Mouse (Mus musculus) ES-E14 (cell line): Measurements from ENCODE around the gene Asah2. TPM values are rescaled to one million over a fixed set of nuclear protein-coding genes. Genes with fewer than 3 reads are reported as not detected.

Experiments
- DNase-seq: peaks from one replicate; pipeline ENCODE4 v3.0.0-alpha.2; 2013; ENCODE audit warnings: low read depth, low spot score
- H3K27ac ChIP-seq: 2 replicates; pipeline ENCODE4 v1.5.1; 2012; ENCODE audit warnings: low read depth, mild to moderate bottlenecking, low read length, moderate library complexity, mixed read lengths; ENCODE audit not compliant: poor library complexity, insufficient read depth, severe bottlenecking
- H3K36me3 ChIP-seq: 2 replicates; pipeline ENCODE4 v1.6.1; 2012; ENCODE audit warnings: mild to moderate bottlenecking, low read length, moderate library complexity, mixed read lengths; ENCODE audit not compliant: control insufficient read depth, poor library complexity, insufficient read depth, severe bottlenecking
- H3K4me1 ChIP-seq, 2 experiments: fragments of 150-350 bp in 1 of 2; sonication (generic) in 1 of 2; 2 replicates each; pipeline ENCODE4 v1.6.1; 2012; ENCODE audit warnings: low read length in 2 of 2, mild to moderate bottlenecking in 1 of 2, mixed read lengths in 1 of 2; ENCODE audit not compliant: control insufficient read depth in 2 of 2, insufficient read depth in 2 of 2, poor library complexity in 1 of 2
- H3K4me3 ChIP-seq, 2 experiments: fragments of 150-350 bp in 1 of 2; sonication (generic) in 1 of 2; 2 replicates each; pipeline ENCODE4 v1.5.1; 2012; ENCODE audit warnings: low read length in 2 of 2, low read depth in 1 of 2, mild to moderate bottlenecking in 1 of 2, mixed read lengths in 1 of 2; ENCODE audit not compliant: insufficient read depth in 1 of 2, poor library complexity in 1 of 2, severe bottlenecking in 1 of 2
- H3K9ac ChIP-seq: 2 replicates; pipeline ENCODE4 v1.6.1; 2012; ENCODE audit warnings: low read depth, mild to moderate bottlenecking, low read length, mixed read lengths; ENCODE audit not compliant: poor library complexity, insufficient read depth, severe bottlenecking
- H3K9me3 ChIP-seq: fragments of 150-350 bp; sonication (generic); 2 replicates; pipeline ENCODE4 v1.6.1; 2012; ENCODE audit warnings: low read depth, mild to moderate bottlenecking, low read length; ENCODE audit not compliant: control insufficient read depth, insufficient read depth
- CHD2 ChIP-seq: IDR thresholded peaks from 2 replicates; pipeline ENCODE4 v1.6.1; 2014; ENCODE audit warnings: mild to moderate bottlenecking, low read depth, low read length, inconsistent platforms
- HCFC1 ChIP-seq: IDR thresholded peaks from 2 replicates; pipeline ENCODE4 v1.6.1; 2012; ENCODE audit warnings: low read length, inconsistent platforms, borderline replicate concordance; ENCODE audit not compliant: insufficient read depth
- MAFK ChIP-seq: IDR thresholded peaks from 2 replicates; pipeline ENCODE4 v1.6.1; 2014; ENCODE audit warnings: mild to moderate bottlenecking, low read depth, low read length, inconsistent platforms; ENCODE audit not compliant: insufficient read depth
- ZC3H11A ChIP-seq: IDR thresholded peaks from 2 replicates; pipeline ENCODE4 v1.6.1; 2012; ENCODE audit warnings: low read depth, mild to moderate bottlenecking, inconsistent platforms, low read length, borderline replicate concordance
- ZNF384 ChIP-seq: IDR thresholded peaks from 2 replicates; pipeline ENCODE4 v1.6.1; 2012; ENCODE audit warnings: low read depth, low read length, inconsistent platforms
- in situ Hi-C, 2 experiments: fragments of 600-800 bp; cut with MboI; formaldehyde crosslinking; loops; one replicate each; pipeline ENCODE4 v1.15.1; 2025; ENCODE audit warnings: low sequenced_read_pairs in 2 of 2, inconsistent platforms in 1 of 2; ENCODE audit not compliant: unreplicated experiment in 2 of 2
- total RNA-seq: library from RNA; depleted of rRNA; stranded (reverse); fragments of 300-350 nt; gene quantifications from 2 replicates; pipeline ENCODE4 v1.2.3, GENCODE M21; 2012

Asah2 gene
- total RNA-seq, 1 experiment, result 0.54 TPM

- in situ Hi-C loops, result no loop called here
- no peaks in the 10 kb centered on the region for H3K36me3 ChIP-seq
Measured at GRCm38 (mm10) chr19:32070340-32070739, 37.7 kb downstream of the Asah2 start.

GRCm38 (mm10) chr19:32069598-32069997 lies 38.4 kb downstream of the Asah2 start:
- H3K9me3 ChIP-seq, result no peaks in the 10 kb centered on the region
- TF ChIP-seq HCFC1, result no peak
- no peak for TF ChIP-seq CHD2
- TF ChIP-seq MAFK, result no peak
- TF ChIP-seq ZNF384, result no peak
- TF ChIP-seq ZC3H11A, result no peak
- no peak overlapping the region for H3K9ac ChIP-seq
- H3K4me3 ChIP-seq, result no peak overlapping the region
- DNase-seq, result no peak
- in situ Hi-C loops, result no loop called here
- H3K4me1 ChIP-seq, result peaks cover 0 to under 1% of the 10 kb centered on the region in 2 experiments; a peak in 1 of 4 replicates
- no peak overlapping the region for H3K27ac ChIP-seq
- H3K36me3 ChIP-seq, result no peaks in the 10 kb centered on the region

More at GRCm38 (mm10) chr19:32070340-32070739, 37.7 kb downstream of the Asah2 start:
- no peaks in the 10 kb centered on the region for H3K4me1 ChIP-seq
- no peak for DNase-seq
- H3K9me3 ChIP-seq, result no peaks in the 10 kb centered on the region
- H3K27ac ChIP-seq, result no peak overlapping the region
- no peak overlapping the region for H3K4me3 ChIP-seq
- H3K9ac ChIP-seq, result no peak overlapping the region
- TF ChIP-seq MAFK (no peak), ZC3H11A (no peak), ZNF384 (no peak), CHD2 (no peak), HCFC1 (no peak)

- no peak overlapping the region for H3K9ac ChIP-seq
- DNase-seq, result no peak
- no peaks in the 10 kb centered on the region for H3K9me3 ChIP-seq
- H3K36me3 ChIP-seq, result no peaks in the 10 kb centered on the region
- peaks cover 0 to 2% of the 10 kb centered on the region in 2 experiments; a peak in 1 of 4 replicates for H3K4me1 ChIP-seq
- in situ Hi-C loops, result no loop called here
- no peak overlapping the region for H3K27ac ChIP-seq
- no peak overlapping the region for H3K4me3 ChIP-seq
- no peak for TF ChIP-seq HCFC1
- no peak for TF ChIP-seq ZNF384
- no peak for TF ChIP-seq ZC3H11A
- TF ChIP-seq CHD2, result no peak
- TF ChIP-seq MAFK, result no peak
Measured at GRCm38 (mm10) chr19:32067669-32068068, 40.3 kb downstream of the Asah2 start.

- no peak for DNase-seq
- TF ChIP-seq ZC3H11A, result no peak
- no peak for TF ChIP-seq HCFC1
- no peak for TF ChIP-seq MAFK
- TF ChIP-seq ZNF384, result no peak
- TF ChIP-seq CHD2, result no peak
- Histone ChIP-seq H3K4me3 (no peak overlapping the region), H3K36me3 (no peaks in the 10 kb centered on the region), H3K4me1 (peaks cover 0 to 2% of the 10 kb centered on the region in 2 experiments; a peak in 1 of 4 replicates), H3K9me3 (no peaks in the 10 kb centered on the region), H3K9ac (no peak overlapping the region), H3K27ac (no peak overlapping the region)
- in situ Hi-C loops, result no loop called here
Measured at GRCm38 (mm10) chr19:32061294-32061693, 46.7 kb downstream of the Asah2 start.

- TF ChIP-seq ZNF384 (no peak), ZC3H11A (no peak), MAFK (no peak), CHD2 (no peak), HCFC1 (no peak)
- Histone ChIP-seq H3K4me3 (no peak overlapping the region), H3K9ac (no peak overlapping the region), H3K27ac (no peak overlapping the region), H3K36me3 (no peaks in the 10 kb centered on the region), H3K9me3 (no peaks in the 10 kb centered on the region), H3K4me1 (no peaks in the 10 kb centered on the region)
- DNase-seq, result no peak
- in situ Hi-C loops, result no loop called here
Measured at GRCm38 (mm10) chr19:32056252-32056651, 51.8 kb downstream of the Asah2 start.
